Mouse (Mus musculus): ENCODE measurements around the gene Dbn1.

- TF ChIP-seq POLR2A (IDR thresholded peaks at IDR 0.05; ENCODE audit: borderline replicate concordance, extremely low read depth, insufficient read depth, insufficient read length, poor library complexity, severe bottlenecking) = no peak
- no peak for TF ChIP-seq CTCF (IDR thresholded peaks at IDR 0.05; ENCODE audit: borderline replicate concordance, extremely low read depth, insufficient read depth, insufficient read length)
Observed at GRCm38 (mm10) chr13:55506697-55507096, 18.8 kb upstream of the Dbn1 start.

Measured in brain, embryonic 14.5 days (tissue).